Mouse (Mus musculus) cerebellum, postnatal 10 days (tissue): Measurements from ENCODE around the gene Zdhhc8.

Source experiments
- DNase-seq, 2 experiments: peaks; one replicate each; pipeline ENCODE4 v3.0.0; 2021; ENCODE audit warnings: mixed read lengths in 2 of 2

Zdhhc8 gene

DNA sequence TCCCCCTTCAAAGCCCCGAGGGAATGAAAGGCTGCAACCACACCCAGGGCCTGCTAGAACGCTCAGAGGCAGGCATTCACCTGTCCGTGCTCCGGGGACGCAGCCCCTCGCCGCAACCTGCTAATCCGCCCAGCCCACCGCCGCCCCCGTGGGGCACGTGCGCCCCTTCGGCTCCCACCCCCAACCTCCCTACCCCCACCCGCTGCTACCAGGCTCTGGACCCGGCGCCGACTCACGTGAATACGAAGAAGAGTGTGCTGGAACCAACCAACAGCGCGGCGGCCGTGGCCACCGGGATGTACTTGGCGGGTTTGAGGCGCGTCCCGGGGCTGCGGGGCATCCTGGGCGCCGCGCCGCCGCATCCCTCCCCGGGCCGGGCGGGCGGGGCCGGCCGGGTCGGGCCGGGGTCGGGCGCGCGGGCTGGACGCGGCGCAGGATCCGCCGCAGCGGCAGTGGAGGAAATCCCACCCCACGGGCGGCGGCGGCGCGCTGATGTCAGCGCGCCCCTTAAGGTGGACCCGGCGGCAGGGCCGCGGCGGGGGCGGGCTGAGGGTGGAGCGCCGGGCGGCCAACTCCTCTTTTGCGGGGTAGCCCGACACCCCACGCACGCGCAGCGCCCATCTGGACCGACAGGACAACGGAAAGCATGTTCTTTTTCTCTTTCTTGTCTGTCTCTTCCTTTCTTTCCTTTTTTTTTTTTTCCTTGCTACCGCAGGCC is at the start of gene Zdhhc8:
TSS of gene Zdhhc8 (minus strand) at position 466 of the 718 bp plus-strand sequence.
- peak; percentile 86 to 92 for DNase-seq

DNA sequence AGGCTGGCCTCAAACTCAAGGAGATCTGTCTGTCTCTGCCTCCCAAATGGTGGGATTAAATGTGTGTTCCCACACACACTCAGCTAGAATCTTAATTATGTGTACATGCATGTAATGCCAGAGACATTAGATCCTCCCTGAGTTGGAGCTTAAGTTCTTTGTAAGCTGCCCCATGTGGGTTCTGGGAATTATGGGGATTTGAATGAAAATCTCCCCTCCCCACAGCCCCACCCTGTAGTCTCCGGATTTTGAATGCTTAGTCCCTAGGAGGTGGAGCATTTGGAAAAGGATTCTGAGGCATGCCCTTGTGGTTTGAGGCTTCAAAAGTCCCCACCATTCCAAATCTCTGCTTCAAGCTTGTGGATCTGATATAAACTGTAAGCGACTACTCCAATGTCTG is 40.2 kb upstream of the Zdhhc8 start:
- DNase-seq: no peak

DNA sequence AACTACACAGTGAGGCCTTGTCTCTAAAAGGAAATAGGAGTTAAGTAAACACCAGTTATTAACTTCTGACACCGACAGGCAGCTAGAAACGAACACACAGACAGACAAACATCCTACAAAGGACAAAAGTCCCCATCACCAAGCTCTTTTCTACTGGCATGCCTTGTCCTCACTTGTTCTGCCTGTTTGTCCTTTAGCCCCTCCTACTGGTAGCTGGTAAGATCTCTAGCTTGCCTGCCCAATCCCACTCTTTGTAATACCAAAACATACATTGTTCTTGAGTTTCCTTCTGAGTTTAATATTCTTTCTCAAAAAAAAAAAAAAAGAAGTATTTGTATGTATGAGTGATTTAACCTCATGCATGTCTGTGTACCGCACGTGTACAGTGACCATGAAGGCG is 33.2 kb upstream of the Zdhhc8 start:
- DNase-seq: peak; percentile 25 to 52

DNA sequence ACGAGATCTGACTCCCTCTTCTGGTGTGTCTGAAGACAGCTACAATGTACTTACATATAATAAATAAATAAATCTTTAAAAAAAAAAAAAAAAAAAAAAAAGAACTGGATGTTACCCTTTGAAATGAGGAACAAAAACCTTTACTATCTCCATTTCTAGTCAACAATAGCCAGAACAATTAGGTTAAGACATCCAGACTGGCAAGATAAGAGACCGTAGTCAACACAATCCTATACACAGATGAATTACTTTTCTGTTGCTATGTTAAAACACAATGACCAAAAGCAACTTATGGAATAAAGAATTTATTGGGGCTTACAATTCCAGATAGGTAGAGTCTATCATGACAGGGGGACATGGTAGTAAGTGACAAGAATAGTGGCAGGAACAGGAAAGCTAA is 30.1 kb upstream of the Zdhhc8 start:
- DNase-seq: no peak

DNA sequence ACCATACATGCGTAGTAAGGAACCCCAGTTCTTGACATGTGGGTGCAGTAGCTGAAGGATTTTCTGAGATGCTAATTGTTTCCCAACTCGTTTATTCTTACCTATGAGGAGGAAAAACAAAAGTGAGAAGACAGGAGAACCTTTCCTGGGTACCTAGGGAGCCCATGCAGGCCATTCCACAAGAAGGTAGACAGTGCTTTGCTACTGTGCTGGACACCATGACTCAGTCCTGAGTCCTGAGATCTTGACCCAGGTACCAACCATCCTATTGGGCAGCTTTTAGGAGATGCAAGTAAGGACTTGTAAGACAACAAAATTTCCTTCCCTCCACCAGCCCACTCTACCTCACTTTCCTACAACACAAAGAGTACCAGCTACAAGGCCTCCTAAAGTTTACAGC is 23.3 kb upstream of the Zdhhc8 start, which contains the start of gene Gm49776:
TSS of gene Gm49776 (minus strand) at position 101 of the 400 bp plus-strand sequence.
- no peak for DNase-seq

DNA sequence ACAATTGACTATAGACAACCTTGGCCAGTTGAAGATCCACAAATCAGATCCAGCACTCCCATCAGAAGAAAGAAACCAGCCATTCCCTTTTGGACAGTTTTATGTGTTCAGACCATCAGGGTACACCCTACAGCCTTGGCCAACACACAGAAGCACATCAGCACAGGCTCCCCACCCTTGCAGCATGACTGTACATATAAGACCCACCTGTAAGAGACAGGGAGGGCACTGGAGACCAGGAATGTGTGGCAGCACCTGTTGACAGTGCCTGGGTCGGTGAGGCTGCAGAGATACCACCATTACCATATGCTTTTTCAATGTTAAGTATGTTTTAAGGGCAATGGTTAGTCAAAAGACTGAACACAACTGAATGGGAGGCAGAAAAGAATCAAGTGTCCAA is 18.9 kb upstream of the Zdhhc8 start:
- DNase-seq: no peak

DNA sequence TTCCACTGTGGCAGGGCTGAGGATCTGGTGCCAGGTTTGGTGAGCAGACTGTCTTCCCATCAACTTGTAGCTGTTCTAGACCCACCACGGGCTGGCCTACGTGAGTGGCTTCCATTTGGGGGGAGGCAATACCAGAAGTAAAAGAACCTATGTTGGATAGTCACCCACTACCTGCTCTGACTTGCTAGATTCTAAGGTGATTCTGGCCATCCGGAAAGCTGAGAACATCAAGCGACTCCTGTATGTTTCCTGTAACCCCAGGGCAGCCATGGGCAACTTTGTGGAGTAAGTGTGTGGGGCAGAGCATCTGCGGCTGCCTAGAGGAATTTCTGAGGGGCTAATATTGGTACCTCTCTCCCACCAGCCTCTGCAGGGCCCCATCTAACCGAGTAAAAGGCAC is 17.8 kb upstream of the Zdhhc8 start:
- no peak for DNase-seq

DNA sequence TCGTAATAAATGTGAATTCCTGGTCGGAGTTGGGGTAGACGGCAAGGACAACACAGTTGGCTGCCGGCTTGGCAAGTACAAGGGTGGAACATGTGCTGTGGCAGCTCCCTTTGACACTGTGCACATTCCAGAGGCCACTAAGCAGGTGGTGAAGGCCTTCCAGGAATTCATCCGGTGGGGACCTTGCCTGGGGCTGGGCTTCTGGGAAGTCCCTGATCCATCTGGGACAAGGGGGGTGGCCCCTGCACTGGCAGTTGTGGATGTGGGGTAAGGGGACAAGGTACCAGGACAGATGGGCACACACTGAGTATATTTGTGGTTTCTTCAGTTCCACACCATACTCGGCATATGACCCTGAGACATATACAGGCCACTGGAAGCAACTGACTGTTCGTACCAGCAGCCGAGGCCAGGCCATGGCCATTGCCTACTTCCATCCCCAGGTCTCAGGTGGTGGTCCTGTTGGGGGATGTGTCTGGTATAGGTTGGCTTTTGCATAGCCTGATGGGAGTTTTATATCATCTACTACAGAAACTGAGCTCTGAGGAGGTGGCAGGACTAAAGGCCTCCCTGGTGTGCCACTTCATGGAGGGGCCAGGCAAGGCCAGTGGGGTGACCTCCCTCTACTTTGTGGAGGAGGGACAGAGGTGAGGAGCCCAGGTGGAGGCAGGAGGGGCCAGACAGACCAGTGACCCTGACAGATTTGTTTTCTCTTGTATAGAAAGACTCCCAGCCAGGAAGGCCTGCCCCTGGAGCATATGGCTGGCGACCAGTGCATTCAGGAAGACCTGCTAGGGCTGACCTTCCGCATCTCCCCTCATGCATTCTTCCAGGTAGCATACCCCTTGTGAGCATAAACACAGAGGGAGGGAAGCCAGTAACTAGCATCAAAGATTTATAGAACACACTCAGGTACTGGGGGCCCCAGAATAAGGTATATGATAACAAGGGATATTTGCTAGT is 16.2 kb upstream of the Zdhhc8 start:
- DNase-seq: no peak

DNA sequence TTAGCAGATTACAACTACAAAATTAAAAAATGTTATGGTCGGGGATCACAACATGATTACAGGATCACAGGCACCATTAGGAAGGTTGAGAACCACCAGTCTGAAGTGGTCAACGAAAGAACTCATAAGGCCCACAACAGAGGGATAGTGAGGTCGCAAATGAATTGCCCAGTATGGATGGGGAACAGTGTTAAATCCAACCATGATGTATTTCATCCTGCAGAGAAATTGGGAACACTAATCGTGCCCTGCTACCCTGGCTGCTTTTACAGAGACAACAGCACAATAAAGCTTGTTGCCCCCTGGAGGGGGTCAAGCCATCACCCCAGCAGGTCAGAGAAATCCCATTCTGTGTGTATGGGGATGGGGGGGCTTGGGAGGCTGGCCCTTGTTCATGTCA is 15.3 kb upstream of the Zdhhc8 start:
- DNase-seq: no peak

DNA sequence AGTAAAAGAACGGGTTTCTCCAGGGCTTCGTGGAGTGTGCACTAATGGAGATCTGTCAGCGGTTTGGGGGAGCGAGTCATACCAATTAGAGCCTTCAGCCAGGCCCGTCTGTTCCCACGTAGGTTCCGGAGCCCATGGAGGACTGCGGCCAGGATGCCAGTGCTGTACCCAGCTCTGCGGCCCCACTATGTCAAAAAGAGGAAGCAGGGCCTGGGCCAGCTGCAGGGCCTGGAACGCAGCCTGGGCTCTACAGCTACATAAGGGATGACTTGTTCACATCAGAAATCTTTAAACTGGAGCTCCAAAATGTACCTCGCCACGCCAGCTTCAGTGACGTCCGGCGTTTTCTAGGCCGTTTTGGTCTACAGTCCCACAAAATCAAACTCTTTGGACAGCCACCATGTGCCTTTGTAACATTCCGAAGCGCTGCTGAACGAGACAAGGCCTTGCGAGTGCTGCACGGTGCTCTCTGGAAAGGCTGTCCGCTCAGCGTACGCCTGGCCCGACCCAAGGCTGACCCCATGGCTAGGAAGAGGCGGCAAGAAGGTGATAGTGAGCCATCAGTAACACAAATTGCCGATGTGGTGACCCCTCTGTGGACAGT is 14.5 kb upstream of the Zdhhc8 start:
- peak; percentile 66 to 67 for DNase-seq

DNA sequence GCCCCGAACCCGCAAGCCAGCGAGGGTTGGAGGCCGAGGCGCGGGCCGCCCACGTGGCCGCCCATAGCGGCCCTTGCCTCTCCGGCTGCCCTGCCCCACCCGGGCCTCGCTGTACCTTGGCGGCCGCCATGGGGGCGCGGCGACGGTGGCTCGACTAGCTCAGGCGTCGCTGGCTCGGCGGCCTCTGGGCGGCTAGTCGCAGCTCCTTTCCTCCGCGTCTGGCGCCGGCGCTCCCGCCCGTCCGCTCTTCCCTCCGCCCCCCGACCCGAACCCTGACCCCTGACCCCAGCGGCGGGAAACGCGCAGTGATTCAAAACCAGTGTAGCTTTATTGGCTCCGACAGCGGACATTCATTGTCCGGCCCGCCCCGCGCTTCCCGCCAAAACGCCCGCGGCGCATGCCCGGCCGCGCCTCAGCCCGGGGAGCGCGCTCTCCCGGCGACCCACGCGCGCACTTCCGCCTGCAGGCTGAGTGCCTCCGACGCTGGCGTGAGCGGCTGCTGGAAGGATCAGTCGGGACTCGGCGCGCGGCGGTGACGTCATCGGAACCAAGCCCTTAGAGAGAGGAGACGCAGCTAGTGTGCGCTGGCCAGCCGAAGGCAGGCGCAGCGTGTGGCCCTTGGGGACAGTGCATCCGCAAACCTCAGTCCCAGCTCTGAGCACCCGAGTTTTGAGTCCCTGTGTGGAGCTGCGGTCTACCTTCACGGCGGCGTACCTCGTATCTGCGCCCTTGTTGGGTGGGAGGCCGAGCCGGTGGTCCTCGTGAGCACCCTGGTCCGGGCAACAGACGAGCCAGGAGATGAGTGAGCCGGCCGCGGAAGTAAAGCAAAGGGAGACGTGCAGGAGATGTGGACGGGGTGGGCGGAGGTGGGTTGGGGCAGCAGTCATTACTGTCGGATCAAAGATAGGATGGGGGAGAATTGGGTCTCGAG is 13.8 kb upstream of the Zdhhc8 start, which contains the start of the genes Trmt2a and Ranbp1:
TSS of gene Trmt2a (plus strand) at position 247 of the 931 bp plus-strand sequence.
TSS of gene Ranbp1 (minus strand) at position 300 of the 931 bp plus-strand sequence.
- peak; percentile 99 for DNase-seq

DNA sequence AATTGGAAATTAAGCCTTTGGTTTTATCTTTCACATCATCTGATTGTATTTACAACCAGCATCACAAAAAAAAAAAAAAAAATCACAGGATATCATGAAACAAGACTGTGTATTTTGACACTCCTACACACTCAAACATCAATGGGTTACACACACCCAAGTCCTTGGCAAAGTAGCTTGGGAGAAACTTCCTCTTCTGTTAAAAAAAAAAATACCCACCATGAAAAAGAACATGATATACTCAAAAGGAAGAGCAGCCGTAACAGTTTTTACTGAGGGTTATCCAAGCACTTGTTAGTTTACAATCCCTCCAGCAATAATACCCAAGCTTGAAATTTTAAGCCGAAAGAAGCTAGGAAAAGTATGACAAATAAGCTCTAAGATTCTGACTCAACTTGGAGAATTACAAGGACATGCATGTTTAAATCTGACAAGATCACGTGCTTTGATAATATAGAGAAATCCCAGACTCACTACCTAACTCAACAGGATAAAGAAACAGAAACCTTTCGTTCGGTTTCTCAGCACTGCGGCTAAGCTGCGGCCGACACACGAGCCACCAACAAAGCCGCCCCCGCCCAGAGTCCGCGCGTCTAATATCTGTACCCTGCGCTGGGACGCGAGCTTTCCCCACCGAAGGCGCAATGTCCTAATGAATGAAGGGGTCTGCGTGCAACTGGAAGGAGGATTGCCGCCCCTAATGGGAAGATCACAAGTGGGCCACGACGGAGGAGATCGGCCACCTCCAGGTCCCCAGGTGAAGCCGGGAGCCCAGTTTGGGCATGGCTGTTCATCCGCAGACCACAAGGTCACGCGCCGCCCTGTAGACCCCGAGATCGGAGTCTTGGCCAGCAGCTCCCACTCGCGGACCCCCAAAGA is 12.8 kb upstream of the Zdhhc8 start:
- peak in 1 of 2 experiments; percentile 53 for DNase-seq

DNA sequence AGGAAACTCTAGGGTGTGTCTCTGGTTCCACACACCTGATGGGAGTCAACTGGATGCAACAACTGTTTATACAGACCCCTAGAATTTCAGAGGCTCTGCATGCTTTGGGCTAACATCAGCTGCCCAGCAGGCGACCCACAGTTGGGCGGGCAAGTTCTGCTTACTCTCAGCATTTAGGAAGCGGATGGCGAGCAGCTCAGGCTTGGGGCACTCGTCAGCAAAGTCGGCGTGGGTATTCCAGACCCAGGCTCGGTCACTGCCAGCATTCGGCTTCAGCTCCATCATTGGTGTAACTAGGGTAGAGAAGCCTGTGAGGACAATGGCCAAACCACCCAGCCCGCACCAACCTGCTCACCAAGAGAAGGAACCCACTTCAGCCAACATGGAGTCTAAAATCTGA is 6.6 kb upstream of the Zdhhc8 start:
- DNase-seq: no peak

DNA sequence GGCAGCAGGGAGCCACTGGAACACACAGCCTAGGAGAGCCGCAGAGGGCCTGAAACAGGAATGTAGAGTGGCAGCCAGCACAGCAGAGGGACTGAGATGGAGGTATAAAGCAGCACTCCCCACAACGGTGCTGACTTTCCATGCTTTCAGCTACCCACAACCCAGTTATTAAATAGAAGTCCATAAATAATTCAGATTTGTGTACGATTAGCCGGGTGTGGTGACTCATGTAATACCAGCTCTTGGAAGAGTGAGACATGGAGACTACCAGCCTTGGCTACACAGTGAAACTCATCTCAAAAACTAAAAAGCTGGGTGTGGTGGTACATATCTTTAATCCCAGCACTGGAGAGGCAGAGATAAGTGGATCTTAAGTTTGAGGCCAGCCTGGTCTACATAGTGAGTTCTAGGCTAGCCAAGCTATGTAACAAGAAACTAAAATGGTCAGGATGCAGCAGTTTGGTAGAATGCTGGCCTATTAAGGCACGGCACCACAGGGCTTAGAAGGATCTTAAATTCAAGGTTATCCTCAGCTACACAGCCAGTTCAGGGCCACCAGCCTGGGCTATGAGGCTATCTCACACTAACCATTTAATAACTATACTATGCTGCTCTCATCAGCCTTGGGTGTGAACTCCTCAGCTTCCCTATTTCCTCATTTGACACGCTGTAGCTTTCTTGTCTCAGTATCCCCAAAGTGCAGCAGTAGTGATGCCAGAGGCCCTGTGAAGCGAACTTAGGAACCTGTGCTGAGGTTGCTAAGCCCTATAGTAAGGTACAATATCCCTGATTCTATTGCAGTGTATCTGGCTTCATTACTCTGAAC is 2.0 kb upstream of the Zdhhc8 start:
- DNase-seq: no peak

DNA sequence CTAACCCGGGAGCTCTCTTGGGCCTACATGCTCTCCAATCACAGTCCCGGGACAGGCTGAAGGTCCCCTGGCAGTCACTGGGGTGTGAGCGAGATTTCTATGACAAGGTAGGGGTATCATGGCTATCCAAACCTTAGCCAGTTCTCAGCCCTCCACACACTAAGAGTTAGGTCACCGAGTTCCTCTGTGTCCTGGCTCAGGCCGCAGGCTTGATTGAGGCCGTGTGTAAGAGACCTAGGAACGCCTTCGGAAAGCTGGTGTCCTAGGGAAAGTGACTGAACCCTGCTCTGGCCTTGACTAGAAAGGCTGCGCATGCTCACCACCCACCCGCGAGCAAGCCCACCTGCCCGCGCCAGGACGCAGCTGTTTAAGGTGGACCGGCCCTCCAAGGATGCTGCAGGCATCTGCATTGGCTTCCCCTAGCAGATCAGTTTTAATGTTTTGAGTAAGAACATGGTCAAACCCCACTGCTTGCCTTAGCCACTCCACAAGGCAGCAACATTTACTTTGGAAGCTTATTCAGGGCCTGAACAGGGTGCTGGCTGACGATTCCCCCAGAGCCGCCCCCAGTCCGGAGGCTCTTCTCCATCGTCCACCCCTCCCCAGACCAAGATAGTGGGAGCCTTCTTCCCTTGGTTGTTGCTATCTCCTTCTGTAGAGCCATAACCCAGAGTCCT is 591 bp upstream of the Zdhhc8 start:
- peak; percentile 83 to 88 for DNase-seq

DNA sequence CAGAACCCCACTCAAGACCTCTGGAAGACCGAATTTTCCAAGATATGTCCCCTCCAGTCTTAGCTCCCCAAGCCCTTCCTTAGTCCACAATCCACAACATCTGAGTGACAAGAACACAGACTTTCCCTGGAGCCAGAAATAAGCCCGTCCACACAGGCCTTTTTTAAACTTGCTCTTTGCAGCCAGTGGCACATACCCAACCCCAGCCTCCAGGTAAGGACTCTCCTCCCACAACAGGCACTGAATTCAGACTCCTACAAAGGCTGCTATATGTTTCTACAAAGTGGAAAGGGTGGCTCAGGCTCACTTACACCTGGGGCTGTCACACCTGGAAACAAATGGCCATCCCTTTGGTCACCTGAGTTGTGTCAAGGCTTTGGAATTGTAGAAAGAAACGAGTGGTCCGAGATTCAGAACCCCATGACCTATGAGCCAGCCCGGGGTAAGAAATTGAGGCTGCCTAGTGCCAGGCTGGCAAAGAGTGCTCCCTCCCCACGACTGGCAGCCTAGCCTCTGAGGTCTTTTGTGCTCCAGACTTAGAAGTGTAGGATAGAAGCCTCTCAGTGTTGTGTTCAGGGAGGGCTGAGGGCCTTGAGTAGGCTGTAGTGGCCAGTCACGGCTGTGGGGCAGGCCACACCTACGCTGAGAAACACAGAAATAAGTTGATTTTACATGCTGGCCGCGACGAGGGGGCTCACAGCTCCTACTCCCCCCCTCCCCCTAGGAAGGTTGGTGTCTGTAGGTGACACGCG is 841 bp downstream of the Zdhhc8 start:
- no peak for DNase-seq

DNA sequence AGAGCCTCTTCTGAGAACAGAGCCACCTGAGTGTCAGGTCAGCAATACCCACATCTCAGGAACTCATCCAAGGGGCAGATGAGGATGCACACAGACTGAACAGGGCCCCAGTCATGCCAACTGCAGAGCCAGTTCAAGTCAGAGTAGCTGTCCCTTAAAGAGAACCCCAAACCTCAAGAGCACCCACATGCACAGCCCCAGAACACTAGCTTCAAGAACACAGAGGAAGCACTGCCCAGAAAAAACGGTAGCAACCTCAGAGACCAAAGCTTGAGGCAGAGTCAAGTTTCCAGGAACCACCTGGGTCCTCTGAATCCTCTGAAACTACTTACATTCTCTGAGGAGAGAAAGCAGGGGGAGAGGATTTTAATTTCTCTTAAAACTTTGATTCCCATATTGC is 1.5 kb downstream of the Zdhhc8 start:
- no peak for DNase-seq

DNA sequence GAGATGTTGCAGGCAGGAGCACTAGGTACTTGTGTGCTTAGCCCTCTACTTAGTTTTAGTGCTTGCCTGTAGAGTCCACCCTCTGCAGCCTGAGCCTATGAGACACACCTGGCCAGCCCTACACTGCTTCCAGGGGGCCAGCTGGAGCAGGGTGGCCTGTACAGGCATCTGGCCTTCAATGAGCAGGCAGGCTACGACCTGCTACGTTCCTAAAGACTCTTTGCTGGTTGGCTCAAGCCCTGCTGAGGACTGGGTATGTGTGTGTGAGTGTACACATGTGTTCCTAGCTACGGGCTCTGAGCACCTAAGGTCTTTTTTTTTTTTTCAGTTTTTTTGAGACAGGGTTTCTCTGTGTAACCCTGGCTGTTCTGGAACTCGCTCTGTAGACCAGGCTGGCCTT is 3.5 kb downstream of the Zdhhc8 start:
- no peak for DNase-seq

DNA sequence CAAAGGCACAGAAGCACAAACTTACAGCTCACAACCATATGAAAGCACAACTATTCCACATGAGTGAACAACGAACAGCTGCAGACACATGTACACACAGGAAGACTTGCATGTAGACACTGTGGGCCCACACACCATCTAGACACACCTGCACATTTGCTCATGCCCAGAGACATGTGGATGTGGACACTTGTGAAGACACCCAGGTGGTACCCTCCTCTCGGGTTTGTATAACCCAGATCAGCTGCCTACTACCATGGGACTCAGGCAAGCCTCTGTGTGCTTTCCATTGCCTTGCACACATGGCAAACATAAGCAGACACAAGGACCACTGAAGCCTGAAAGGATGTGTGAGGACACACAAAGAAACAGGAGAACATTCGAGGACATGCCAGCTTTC is 3.9 kb downstream of the Zdhhc8 start:
- DNase-seq: no peak
